In genomic region chr5:74867113-74867785, GRCm38 (mm10) we compare ENCODE assay signal across 23 mouse cellular contexts.
DNase-seq lines count a peak whose midpoint lies in the region; ATAC-seq and TF ChIP-seq lines count a peak whose summit lies in the region.
"Had no signal": no experiment of that assay in that cellular context is flagged by ENCODE, and none has a peak within 500 bp of the region (broad histone marks: within the 10 kb centered on the region; RNA-seq: fewer than 3 reads in every experiment).

No protein-coding gene starts in this region.

- TF ChIP-seq POLR2A in kidney, adult 2 months (IDR thresholded peaks at IDR 0.05; ENCODE audit: low read depth, low read length): no peak

- peak; percentile 3 for DNase-seq in cerebellum, adult 9-10 months
- peak; percentile 53 for DNase-seq in kidney, adult 2 months
- no peak for DNase-seq in kidney, postnatal 36 days
- peak; percentile 51 for DNase-seq in ZHBTc4 (ENCODE audit: low read depth, low spot score)
- DNase-seq in cerebellum, postnatal 25 days: peak; percentile 19 to 52
- no peak for DNase-seq in retina, postnatal 1 day
- DNase-seq: adrenal gland, adult 8-10 months; heart, postnatal 10 days; kidney, adult 18-20 months; kidney, postnatal 4 days; lung, adult 2 months; lung, postnatal 10 days; midbrain, embryonic 14.5 days; right cerebral cortex, adult 18-20 months; thymus, postnatal 4 days had no signal

- no peak for TF ChIP-seq CTCF in kidney, adult 2 months (conservative IDR thresholded peaks at IDR 0.05; ENCODE audit: insufficient read depth, insufficient read length, low read depth, low read length)

- no peaks in the 10 kb centered on the region for H3K4me1 ChIP-seq in kidney, adult 2 months (ENCODE audit: control insufficient read depth, insufficient read depth, low read length)
- H3K4me1 ChIP-seq: forebrain, embryonic 15.5 days; heart, embryonic 13.5 days; limb, embryonic 10.5 days; limb, embryonic 15.5 days had no signal

- no peaks in the 10 kb centered on the region for H3K27me3 ChIP-seq in kidney, adult 2 months (replicated peaks; ENCODE audit: control insufficient read depth, insufficient read depth, low read length)
- H3K27me3 ChIP-seq: forebrain, embryonic 15.5 days; heart, embryonic 13.5 days; limb, embryonic 15.5 days had no signal

- H3K4me3 ChIP-seq in kidney, adult 2 months (ENCODE audit: insufficient read depth, low read depth, low read length): no peak overlapping the region
- H3K4me3 ChIP-seq: forebrain, embryonic 15.5 days; heart, embryonic 13.5 days; limb, embryonic 10.5 days; limb, embryonic 15.5 days had no signal

- WGBS in kidney, adult 2 months: 93% methylated on average over 11 of the region's 11 CpGs

- ATAC-seq in cerebellum, adult (ENCODE audit: insufficient number of reproducible peaks, low FRiP score, low TSS enrichment): no peak
- no peak for ATAC-seq in inflammation-experienced regulatory T-cells, adult 6 months
- ATAC-seq: activated CD4-positive, CD25-positive, alpha-beta regulatory T cell, adult 4 months; forebrain, embryonic 15.5 days had no signal

- no peak overlapping the region for H3K27ac ChIP-seq in kidney, adult 2 months (ENCODE audit: insufficient read depth, low read depth, low read length)
- H3K27ac ChIP-seq: forebrain, embryonic 15.5 days; heart, embryonic 13.5 days; limb, embryonic 10.5 days; limb, embryonic 15.5 days; liver, embryonic 14.5 days had no signal

- no peaks in the 10 kb centered on the region for H3K36me3 ChIP-seq in kidney, adult 2 months (ENCODE audit: control insufficient read depth, insufficient read depth, low read length)
- H3K36me3 ChIP-seq: forebrain, embryonic 15.5 days; heart, embryonic 13.5 days; limb, embryonic 10.5 days; limb, embryonic 15.5 days had no signal

Comparison
In these comparisons a context has a peak if more than half of its experiments do, and no peak if none do; other contexts are left out.
1. DNase-seq: peak in cerebellum, adult 9-10 months (single experiment), kidney, adult 2 months (single experiment), ZHBTc4 (single experiment) and cerebellum, postnatal 25 days (2 of 2); none in kidney, postnatal 36 days (0 of 2) and retina, postnatal 1 day (single experiment).